Mouse (Mus musculus): ENCODE data around the gene Creld2.

GRCm38 (mm10) chr15:88865888-88866695 is 46.6 kb downstream of the Creld2 start:
- no peak for TF ChIP-seq CTCF (IDR thresholded peaks at IDR 0.05; ENCODE audit: borderline replicate concordance, insufficient read depth, low read length)
- no peak for TF ChIP-seq POLR2A (IDR thresholded peaks at IDR 0.05; ENCODE audit: low read depth, low read length)
